18 mouse cellular contexts compared by ENCODE assay signal in genomic region chr1:172509983-172510382, GRCm38 (mm10). TPM values are rescaled to one million over a fixed set of nuclear protein-coding genes. Genes with fewer than 3 reads are reported as not detected.
DNase-seq lines count a peak whose midpoint lies in the region; ATAC-seq and TF ChIP-seq lines count a peak whose summit lies in the region.
"Had no signal": no experiment of that assay in that cellular context is flagged by ENCODE, and none has a peak within 500 bp of the region (broad histone marks: within the 10 kb centered on the region; RNA-seq: fewer than 3 reads in every experiment).

No protein-coding gene starts in this region.

- 49% methylated on average over 8 of the region's 8 CpGs for WGBS in heart, embryonic 16.5 days
- WGBS in lung, embryonic 16.5 days, result 36% methylated on average over 8 of the region's 8 CpGs
- 44% methylated on average over 8 of the region's 8 CpGs for WGBS in lung, adult 2 months
- 39% methylated on average over 8 of the region's 8 CpGs for WGBS in liver, embryonic 13.5 days (ENCODE audit: insufficient replicate concordance)
- 51% methylated on average over 8 of the region's 8 CpGs for WGBS in midbrain, embryonic 16.5 days

- no peak overlapping the region for H3K4me2 ChIP-seq in heart, embryonic 16.5 days (ENCODE audit: low read depth, low read length)
- H3K4me2 ChIP-seq in lung, embryonic 16.5 days (ENCODE audit: low read depth, low read length), result peak overlapping the region; percentile 43
- H3K4me2 ChIP-seq in liver, embryonic 13.5 days, result peak overlapping the region; percentile 32; the same call in 1 of the 2 replicates
- no peak overlapping the region for H3K4me2 ChIP-seq in midbrain, embryonic 16.5 days (ENCODE audit: low read length)
- H3K4me2 ChIP-seq: neural tube, embryonic 12.5 days had no signal

- peaks cover 29% of the 10 kb centered on the region for H3K4me1 ChIP-seq in heart, embryonic 16.5 days (ENCODE audit: control insufficient read depth, insufficient read depth, low read length)
- peaks cover 49% of the 10 kb centered on the region for H3K4me1 ChIP-seq in lung, embryonic 16.5 days (replicated peaks; ENCODE audit: control insufficient read depth, insufficient read depth, low read length)
- H3K4me1 ChIP-seq in lung, adult 2 months (ENCODE audit: control insufficient read depth, insufficient read depth, low read length), result peaks cover 52% of the 10 kb centered on the region
- peaks cover 78% of the 10 kb centered on the region for H3K4me1 ChIP-seq in liver, embryonic 13.5 days (replicated peaks)
- peaks cover 6% of the 10 kb centered on the region; the same call in 1 of the 2 replicates for H3K4me1 ChIP-seq in midbrain, embryonic 16.5 days (ENCODE audit: control insufficient read depth, insufficient read depth, low read length)

- H3K9ac ChIP-seq in heart, embryonic 16.5 days (ENCODE audit: low read length), result no peak overlapping the region
- H3K9ac ChIP-seq in lung, embryonic 16.5 days (ENCODE audit: low read length), result no peak overlapping the region
- H3K9ac ChIP-seq in liver, embryonic 13.5 days, result no peak overlapping the region
- H3K9ac ChIP-seq in midbrain, embryonic 16.5 days (ENCODE audit: low read depth, low read length), result no peak overlapping the region
- H3K9ac ChIP-seq: neural tube, embryonic 12.5 days had no signal

- peaks cover 31% of the 10 kb centered on the region for H3K36me3 ChIP-seq in heart, embryonic 16.5 days (ENCODE audit: control insufficient read depth, insufficient read depth)
- H3K36me3 ChIP-seq in lung, embryonic 16.5 days (ENCODE audit: control insufficient read depth, insufficient read depth, low read length), result peaks cover 36% of the 10 kb centered on the region
- H3K36me3 ChIP-seq in liver, embryonic 13.5 days, result peaks cover 37% of the 10 kb centered on the region
- H3K36me3 ChIP-seq in midbrain, embryonic 16.5 days (ENCODE audit: control insufficient read depth, insufficient read depth, low read length), result no peaks in the 10 kb centered on the region

- TF ChIP-seq CTCF in lung, adult 2 months (IDR thresholded peaks at IDR 0.05; ENCODE audit: insufficient read depth, low read length), result no peak

- no peak for ATAC-seq in heart, embryonic 16.5 days (replicated peaks; ENCODE audit: extremely low read depth, insufficient read depth, low FRiP score)
- peak; percentile 44 for ATAC-seq in lung, embryonic 16.5 days (ENCODE audit: low read depth)
- peak; percentile 4; the same call in 1 of the 2 replicates for ATAC-seq in liver, embryonic 13.5 days (ENCODE audit: low read depth)
- no peak for ATAC-seq in midbrain, embryonic 16.5 days

- H3K9me3 ChIP-seq in heart, embryonic 16.5 days (replicated peaks; ENCODE audit: control insufficient read depth, low read length), result no peaks in the 10 kb centered on the region
- H3K9me3 ChIP-seq in lung, embryonic 16.5 days (ENCODE audit: control insufficient read depth, low read length), result no peaks in the 10 kb centered on the region
- H3K9me3 ChIP-seq in liver, embryonic 13.5 days (replicated peaks), result no peaks in the 10 kb centered on the region
- no peaks in the 10 kb centered on the region for H3K9me3 ChIP-seq in midbrain, embryonic 16.5 days (replicated peaks; ENCODE audit: control insufficient read depth, low read length, poor library complexity, severe bottlenecking)
- H3K9me3 ChIP-seq: G1E; neural tube, embryonic 12.5 days had no signal

- no peaks in the 10 kb centered on the region for H3K27me3 ChIP-seq in heart, embryonic 16.5 days (ENCODE audit: control insufficient read depth, insufficient read depth, low read length)
- no peaks in the 10 kb centered on the region for H3K27me3 ChIP-seq in lung, embryonic 16.5 days (ENCODE audit: control insufficient read depth, insufficient read depth, low read depth, low read length)
- no peaks in the 10 kb centered on the region for H3K27me3 ChIP-seq in liver, embryonic 13.5 days
- no peaks in the 10 kb centered on the region; the same call in 1 of the 2 replicates for H3K27me3 ChIP-seq in midbrain, embryonic 16.5 days (ENCODE audit: control insufficient read depth, insufficient read depth, low read depth, low read length)
- H3K27me3 ChIP-seq: neural tube, embryonic 12.5 days had no signal

- no peak for TF ChIP-seq POLR2A in lung, adult 2 months (IDR thresholded peaks at IDR 0.05; ENCODE audit: borderline replicate concordance, extremely low read depth, low read depth, low read length)

- H3K27ac ChIP-seq in heart, embryonic 16.5 days (ENCODE audit: low read length), result peak overlapping the region; percentile 42; the same call in 1 of the 2 replicates
- peak overlapping the region; percentile 91 for H3K27ac ChIP-seq in lung, embryonic 16.5 days (ENCODE audit: low read length)
- no peak overlapping the region; the same call in 1 of the 2 replicates for H3K27ac ChIP-seq in liver, embryonic 13.5 days
- no peak overlapping the region for H3K27ac ChIP-seq in midbrain, embryonic 16.5 days (ENCODE audit: low read length)
- H3K27ac ChIP-seq: neural tube, embryonic 12.5 days had no signal

- DNase-seq in heart, postnatal 36 days, result no peak
- DNase-seq in lung, adult 2 months, result no peak
- no peak for DNase-seq in liver, embryonic 13.5 days
- DNase-seq in left cerebral cortex, postnatal 25 days (ENCODE audit: low spot score in 2 of 2), result no peak
- DNase-seq: adrenal gland, postnatal 10 days; cerebellum, postnatal 10 days; left cerebral cortex, postnatal 4 days; thymus, postnatal 36 days had no signal

- no peak overlapping the region for H3K4me3 ChIP-seq in heart, embryonic 16.5 days (ENCODE audit: low read length)
- no peak overlapping the region for H3K4me3 ChIP-seq in lung, embryonic 16.5 days (ENCODE audit: low read length)
- no peak overlapping the region for H3K4me3 ChIP-seq in lung, adult 2 months (replicated peaks; ENCODE audit: extremely low read depth, low read depth, low read length)
- no peak overlapping the region for H3K4me3 ChIP-seq in liver, embryonic 13.5 days (replicated peaks)
- no peak overlapping the region for H3K4me3 ChIP-seq in midbrain, embryonic 16.5 days (ENCODE audit: low read depth, low read length)
- H3K4me3 ChIP-seq: neural tube, embryonic 12.5 days had no signal

- intact Hi-C loops in heart, postnatal 36 days (cut with DNase I), result loop anchor here (10.0 kb wide), 1 partner anchor 295 kb away; the partner anchor contains the start of gene Casq1
- intact Hi-C loops in left cerebral cortex, postnatal 25 days (cut with DNase I), result no loop called here

RNA-seq across cellular contexts. Expression of gene Tagln2, which starts 10.1 kb away (rescaled TPM):
- polyA plus RNA-seq in heart, embryonic 16.5 days (2015; fragmentation: Nextera tagmentation; extraction: Ambion mirVana), result 323 and 328 TPM in 2 replicates
- total RNA-seq in heart, postnatal 36 days (2021), result 10 to 100 TPM; 71.9 to 78.4 TPM
- polyA plus RNA-seq in lung, embryonic 16.5 days (2015; fragmentation: Nextera tagmentation; extraction: Ambion mirVana), result 662 and 695 TPM in 2 replicates
- polyA plus RNA-seq in lung, adult 2 months (2012; rRNA removed), result 585 and 594 TPM in 2 replicates
- polyA plus RNA-seq in liver, embryonic 13.5 days (2015; fragmentation: Nextera tagmentation; extraction: Ambion mirVana), result 127 and 145 TPM in 2 replicates
- 47.3 and 53.0 TPM in 2 replicates for polyA plus RNA-seq in midbrain, embryonic 16.5 days (2015; fragmentation: Nextera tagmentation; extraction: Ambion mirVana)
- 10 to 100 TPM in 1 of 2 experiments, 1 to 10 TPM in 1; 10.0 to 10.8 TPM for total RNA-seq in left cerebral cortex, postnatal 25 days (2021)

RNA-seq across cellular contexts. Expression of gene Cfap45, which starts 10.6 kb away (rescaled TPM):
- 3.0 and 3.2 TPM in 2 replicates for polyA plus RNA-seq in heart, embryonic 16.5 days (2015; fragmentation: Nextera tagmentation; extraction: Ambion mirVana)
- under 1 TPM; 0.14 to 0.92 TPM for total RNA-seq in heart, postnatal 36 days (2021)
- polyA plus RNA-seq in lung, embryonic 16.5 days (2015; fragmentation: Nextera tagmentation; extraction: Ambion mirVana), result 15.4 and 19.2 TPM in 2 replicates
- 7.1 and 7.3 TPM in 2 replicates for polyA plus RNA-seq in lung, adult 2 months (2012; rRNA removed)
- polyA plus RNA-seq in liver, embryonic 13.5 days (2015; fragmentation: Nextera tagmentation; extraction: Ambion mirVana), result 0.17 and 0.44 TPM in 2 replicates
- 4.0 and 4.7 TPM in 2 replicates for polyA plus RNA-seq in midbrain, embryonic 16.5 days (2015; fragmentation: Nextera tagmentation; extraction: Ambion mirVana)
- total RNA-seq in left cerebral cortex, postnatal 25 days (2021), result 1 to 10 TPM; 3.7 to 4.5 TPM
- polyA plus RNA-seq: C2C12, G1E had no signal

RNA-seq across cellular contexts. Expression of gene Igsf9, which starts 28.4 kb away (rescaled TPM):
- polyA plus RNA-seq in heart, embryonic 16.5 days (2015; fragmentation: Nextera tagmentation; extraction: Ambion mirVana), result 3.3 and 4.8 TPM in 2 replicates
- total RNA-seq in heart, postnatal 36 days (2021), result under 1 TPM; 0.75 to 0.76 TPM
- polyA plus RNA-seq in lung, embryonic 16.5 days (2015; fragmentation: Nextera tagmentation; extraction: Ambion mirVana), result 17.4 and 20.4 TPM in 2 replicates
- polyA plus RNA-seq in lung, adult 2 months (2012; rRNA removed), result 11.1 and 11.8 TPM in 2 replicates
- polyA plus RNA-seq in liver, embryonic 13.5 days (2015; fragmentation: Nextera tagmentation; extraction: Ambion mirVana), result 1.6 and 2.5 TPM in 2 replicates
- 73.0 and 74.4 TPM in 2 replicates for polyA plus RNA-seq in midbrain, embryonic 16.5 days (2015; fragmentation: Nextera tagmentation; extraction: Ambion mirVana)
- 10 to 100 TPM in 1 of 2 experiments, 1 to 10 TPM in 1; 8.7 to 11.1 TPM for total RNA-seq in left cerebral cortex, postnatal 25 days (2021)
- polyA plus RNA-seq: G1E had no signal

RNA-seq across cellular contexts. Expression of gene Slamf9, which starts 34.8 kb away (rescaled TPM):
- polyA plus RNA-seq in heart, embryonic 16.5 days (2015; fragmentation: Nextera tagmentation; extraction: Ambion mirVana), result 0.77 and 0.95 TPM in 2 replicates
- 1 to 10 TPM; 1.1 to 1.5 TPM for total RNA-seq in heart, postnatal 36 days (2021)
- polyA plus RNA-seq in lung, embryonic 16.5 days (2015; fragmentation: Nextera tagmentation; extraction: Ambion mirVana), result 0.57 and 0.64 TPM in 2 replicates
- polyA plus RNA-seq in lung, adult 2 months (2012; rRNA removed), result 10.6 and 15.2 TPM in 2 replicates
- 1.5 and 1.9 TPM in 2 replicates for polyA plus RNA-seq in liver, embryonic 13.5 days (2015; fragmentation: Nextera tagmentation; extraction: Ambion mirVana)
- 0.23 and 0.37 TPM in 2 replicates for polyA plus RNA-seq in midbrain, embryonic 16.5 days (2015; fragmentation: Nextera tagmentation; extraction: Ambion mirVana)
- total RNA-seq in left cerebral cortex, postnatal 25 days (2021), result under 1 TPM; 0.41 to 0.46 TPM
- total RNA-seq: G1E; layer of hippocampus, postnatal 14 days had no signal
- polyA plus RNA-seq: G1E had no signal

RNA-seq across cellular contexts. Expression of gene Vsig8, which starts 45.8 kb away (rescaled TPM):
- polyA plus RNA-seq in heart, embryonic 16.5 days (2015; fragmentation: Nextera tagmentation; extraction: Ambion mirVana), result 0.32 and 0.55 TPM in 2 replicates
- total RNA-seq in heart, postnatal 36 days (2021), result not detected
- 0.11 and 0.34 TPM in 2 replicates for polyA plus RNA-seq in lung, embryonic 16.5 days (2015; fragmentation: Nextera tagmentation; extraction: Ambion mirVana)
- polyA plus RNA-seq in lung, adult 2 months (2012; rRNA removed), result 0.37 and 12.5 TPM in 2 replicates
- polyA plus RNA-seq in liver, embryonic 13.5 days (2015; fragmentation: Nextera tagmentation; extraction: Ambion mirVana), result not detected in 2 replicates
- polyA plus RNA-seq in midbrain, embryonic 16.5 days (2015; fragmentation: Nextera tagmentation; extraction: Ambion mirVana), result 0.72 and 1.3 TPM in 2 replicates
- total RNA-seq in left cerebral cortex, postnatal 25 days (2021), result under 1 TPM; 0.32 to 0.37 TPM
- total RNA-seq: G1E; gastrocnemius, postnatal 4 days; left cerebral cortex, postnatal 4 days; megakaryocyte, adult 5-6 weeks had no signal
- polyA plus RNA-seq: C2C12; G1E; hindbrain, embryonic 11.5 days had no signal

Comparison
In these comparisons a context has a peak if more than half of its experiments do, and no peak if none do; other contexts are left out.
1. ATAC-seq: peak in lung, embryonic 16.5 days (single experiment) and liver, embryonic 13.5 days (single experiment); none in heart, embryonic 16.5 days (single experiment) and midbrain, embryonic 16.5 days (single experiment).
2. H3K27ac ChIP-seq: peak in heart, embryonic 16.5 days (single experiment) and lung, embryonic 16.5 days (single experiment); none in liver, embryonic 13.5 days (single experiment) and midbrain, embryonic 16.5 days (single experiment).
3. H3K4me2 ChIP-seq: peak in lung, embryonic 16.5 days (single experiment) and liver, embryonic 13.5 days (single experiment); none in heart, embryonic 16.5 days (single experiment) and midbrain, embryonic 16.5 days (single experiment).